Mouse (Mus musculus): ENCODE data around the gene Rala. TPM values are rescaled to one million over a fixed set of nuclear protein-coding genes. Genes with fewer than 3 reads are reported as not detected.

Gene Rala
- polyA plus RNA-seq, 1 experiment, result 23.2 TPM

DNA sequence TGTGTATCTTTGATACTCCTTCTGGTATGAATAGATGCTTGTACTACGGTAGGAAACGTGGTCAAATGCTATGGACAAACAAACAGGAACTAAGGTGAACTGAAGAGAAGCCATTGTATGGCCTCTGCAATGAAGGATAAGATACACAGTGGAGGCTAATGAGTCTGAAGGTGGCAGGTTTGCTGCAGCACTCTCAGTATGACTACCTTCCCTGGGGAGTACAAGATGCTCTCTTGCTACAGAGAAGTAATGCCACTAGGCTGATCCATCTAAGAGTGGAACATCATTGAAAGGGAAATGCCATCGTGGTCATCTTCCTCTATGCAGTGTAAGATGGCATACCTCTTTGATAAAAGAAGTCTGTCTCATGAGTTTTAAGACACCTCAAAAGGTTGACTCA is 111.1 kb downstream of the Rala start:
- no peak for TF ChIP-seq CTCF (IDR thresholded peaks at IDR 0.05; ENCODE audit: control insufficient read depth, insufficient read depth, insufficient replicate concordance, low read depth, low read length)
- TF ChIP-seq POLR2A (IDR thresholded peaks at IDR 0.05; ENCODE audit: control insufficient read depth, low read depth, low read length), result no peak
- H3K4me1 ChIP-seq (ENCODE audit: control insufficient read depth, insufficient read depth, low read length), result peaks cover 2% of the 10 kb centered on the region; the same call in 1 of the 2 replicates
- no peak overlapping the region for H3K4me3 ChIP-seq (ENCODE audit: control insufficient read depth, low read depth, low read length)
- no peaks in the 10 kb centered on the region for H3K36me3 ChIP-seq (ENCODE audit: control insufficient read depth, insufficient read depth, low read length)
- H3K27me3 ChIP-seq (ENCODE audit: control insufficient read depth, insufficient read depth, low read length), result no peaks in the 10 kb centered on the region
- H3K27ac ChIP-seq (ENCODE audit: control insufficient read depth, insufficient read depth, low read depth, low read length), result no peak overlapping the region

Other genes starting within 250 kb of the Rala start
- gene Mplkip, start 249.0 kb downstream of the Rala start, polyA plus RNA-seq (2012; rRNA removed), result 15.2 and 16.3 TPM in 2 replicates
- 1.2 TPM in 2 replicates for gene Sugct, start 248.7 kb downstream of the Rala start, polyA plus RNA-seq (2012; rRNA removed)
- gene Cdk13, start 139.1 kb downstream of the Rala start, polyA plus RNA-seq (2012; rRNA removed), result 26.3 and 30.0 TPM in 2 replicates
- 18.8 and 18.9 TPM in 2 replicates for gene Yae1d1, start 49.1 kb upstream of the Rala start, polyA plus RNA-seq (2012; rRNA removed)